Mouse (Mus musculus) spleen, postnatal 4 days (tissue): ENCODE measurements around the gene 9230110F15Rik.
"Not testable (repeated sequence)": the region's sequence is repeated elsewhere in the genome, so short reads cannot be mapped to it uniquely, and the experiment has no call there.

Source experiments
- DNase-seq, 2 experiments: peaks; one replicate each; pipeline ENCODE4 v3.0.0; 2022; ENCODE audit warnings: low spot score in 2 of 2

The 9230110F15Rik gene

DNA sequence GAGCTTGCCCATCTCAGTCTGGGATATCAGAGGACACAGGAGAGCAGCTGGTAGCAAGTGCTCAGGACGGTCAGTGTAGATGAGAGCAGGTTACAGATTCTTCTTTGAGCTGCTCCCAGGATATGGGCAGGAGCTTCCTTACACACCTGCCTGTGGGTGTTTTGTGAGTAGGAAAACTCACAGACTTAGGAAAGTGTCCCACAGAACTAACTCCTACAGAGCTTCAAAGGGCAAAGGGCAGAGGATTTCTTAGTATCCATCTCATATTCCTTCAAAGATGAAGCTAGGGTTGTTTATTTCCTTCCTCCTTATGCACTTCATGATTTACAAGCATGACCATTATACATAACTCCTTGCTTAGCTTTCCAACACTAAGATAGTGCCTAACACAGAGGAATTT, at the start of gene 9230110F15Rik:
9230110F15Rik (minus strand) TSS at position 101 of the 400 bp plus-strand sequence.
- no peak for DNase-seq

DNA sequence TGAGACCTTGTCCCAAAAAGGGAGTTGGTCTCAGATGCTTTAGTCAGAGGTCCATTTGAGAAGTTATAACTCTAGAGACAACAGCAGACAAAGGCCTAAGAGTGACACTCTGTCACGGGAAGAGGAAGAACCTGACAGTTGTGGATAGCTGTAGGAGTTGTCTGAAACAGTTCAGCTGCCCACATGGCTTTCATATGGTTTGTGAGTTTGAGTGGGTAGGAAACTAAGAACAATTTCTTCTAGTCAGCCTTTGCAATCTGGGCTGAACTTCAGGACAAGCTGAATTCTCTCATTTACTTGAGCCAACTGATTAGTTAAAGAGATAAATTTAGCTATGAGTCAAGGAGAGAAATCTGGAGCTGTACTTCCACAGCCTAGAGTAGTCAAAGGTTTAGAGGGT, 49.2 kb upstream of the 9230110F15Rik start:
- DNase-seq: not testable (repeated sequence)

DNA sequence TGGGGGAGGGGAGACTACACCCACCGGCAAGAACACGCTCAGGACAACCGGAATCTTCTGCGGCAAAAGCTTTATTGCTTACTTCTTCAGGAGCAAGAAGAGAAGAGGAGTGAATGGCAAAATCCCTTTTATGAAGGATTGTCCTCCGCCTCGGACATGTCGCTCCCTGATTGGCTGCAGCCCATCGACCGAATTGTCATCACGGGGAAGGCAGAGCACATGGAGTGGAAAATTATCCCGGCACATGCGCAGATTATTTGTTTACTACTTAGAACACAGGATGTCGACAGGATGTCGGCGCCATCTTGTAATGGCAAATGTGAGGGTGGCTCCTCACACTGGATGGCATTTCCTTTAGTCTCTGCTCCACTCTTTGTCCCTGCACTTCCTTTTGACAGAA, 26.1 kb downstream of the 9230110F15Rik start:
- DNase-seq: not testable (repeated sequence)

DNA sequence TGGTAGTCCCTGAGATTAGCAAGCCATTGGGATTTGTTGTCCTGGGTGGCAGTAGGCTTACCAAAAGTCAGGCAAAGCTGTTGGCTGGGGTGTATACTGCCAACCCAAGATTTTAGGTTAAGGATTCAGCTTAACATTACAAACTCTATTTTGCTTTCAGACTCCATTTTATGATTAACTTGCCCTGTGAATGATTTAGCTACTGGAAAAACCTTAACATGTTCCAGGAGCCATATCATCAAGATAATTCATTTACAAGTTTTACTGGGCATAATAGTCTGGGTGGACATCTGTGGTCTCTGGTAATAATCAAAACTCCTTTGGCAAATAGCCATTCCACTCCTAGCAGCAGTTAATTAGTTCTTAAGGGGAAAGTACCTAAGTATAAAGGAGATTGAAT, 45.8 kb downstream of the 9230110F15Rik start:
- no peak for DNase-seq

DNA sequence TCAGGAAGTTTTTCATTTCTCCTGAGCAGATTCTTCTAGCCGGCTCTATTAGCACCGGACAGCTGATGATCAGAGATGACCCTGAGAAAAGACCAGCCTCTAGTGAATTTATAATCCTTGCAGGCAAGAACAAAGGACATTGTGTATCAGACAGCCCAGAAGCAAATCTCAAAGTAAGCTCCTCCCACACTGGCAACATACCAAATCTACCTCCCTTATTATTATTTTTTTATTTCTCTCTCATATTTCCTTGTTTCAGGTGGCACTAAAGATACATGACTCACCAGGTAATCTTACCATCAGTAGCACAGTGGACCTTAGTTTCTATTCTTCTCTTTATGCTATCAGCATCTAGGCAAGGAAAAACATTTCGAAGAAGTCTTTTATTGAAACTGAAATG, 53.9 kb downstream of the 9230110F15Rik start, which contains the start of the genes Gm27235 and D730048I06Rik:
Gm27235 (minus strand) TSS at position 101 of the 400 bp plus-strand sequence.
D730048I06Rik (minus strand) TSS at position 112 of the 400 bp plus-strand sequence.
- no peak for DNase-seq
